Mouse (Mus musculus) small intestine, adult 2 months (tissue): ENCODE data around the gene H2al1j.

Experiments
- CTCF ChIP-seq: fragments of 200-500 bp; IDR thresholded peaks from 2 replicates; pipeline ENCODE4 v1.5.1; 2012; ENCODE audit warnings: low read depth, mild to moderate bottlenecking, control low read depth, inconsistent platforms, low read length, moderate library complexity, mixed read lengths; ENCODE audit not compliant: insufficient replicate concordance, insufficient read length; ENCODE audit errors: extremely low read depth
- POLR2A ChIP-seq: fragments of 200-500 bp; IDR thresholded peaks from 2 replicates; pipeline ENCODE4 v1.6.1; 2012; ENCODE audit warnings: low read depth, mild to moderate bottlenecking, control low read depth, inconsistent platforms, low read length, moderate library complexity

DNA sequence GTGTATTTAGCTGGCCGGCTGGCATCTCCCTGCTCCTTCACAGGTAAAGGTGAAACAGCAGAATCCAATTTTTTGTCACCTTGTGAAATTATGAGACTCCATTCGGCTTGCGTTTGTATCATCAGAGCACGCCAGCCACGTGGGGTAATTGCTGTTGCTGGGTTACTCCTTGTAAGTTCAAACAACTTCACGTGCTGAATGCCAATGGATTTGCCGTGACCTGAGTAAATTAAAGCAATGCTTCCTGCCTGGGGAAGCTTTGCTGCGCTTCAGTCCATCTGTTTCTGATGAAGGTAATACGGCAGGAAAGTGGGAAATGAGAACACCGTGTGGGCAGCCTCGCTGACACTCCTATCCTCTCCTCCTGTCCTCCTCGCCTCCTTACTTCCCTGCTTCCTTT is 37.5 kb downstream of the H2al1j start:
- no peak for TF ChIP-seq CTCF
- TF ChIP-seq POLR2A: no peak
